Mouse (Mus musculus): ENCODE measurements around the gene Bfsp2. TPM values are rescaled to one million over a fixed set of nuclear protein-coding genes. Genes with fewer than 3 reads are reported as not detected.
"Not testable (repeated sequence)": the region's sequence is repeated elsewhere in the genome, so short reads cannot be mapped to it uniquely, and the experiment has no call there.

Gene Bfsp2
- polyA plus RNA-seq, 1 experiment from 2014 or later, result 1.2 TPM

DNA sequence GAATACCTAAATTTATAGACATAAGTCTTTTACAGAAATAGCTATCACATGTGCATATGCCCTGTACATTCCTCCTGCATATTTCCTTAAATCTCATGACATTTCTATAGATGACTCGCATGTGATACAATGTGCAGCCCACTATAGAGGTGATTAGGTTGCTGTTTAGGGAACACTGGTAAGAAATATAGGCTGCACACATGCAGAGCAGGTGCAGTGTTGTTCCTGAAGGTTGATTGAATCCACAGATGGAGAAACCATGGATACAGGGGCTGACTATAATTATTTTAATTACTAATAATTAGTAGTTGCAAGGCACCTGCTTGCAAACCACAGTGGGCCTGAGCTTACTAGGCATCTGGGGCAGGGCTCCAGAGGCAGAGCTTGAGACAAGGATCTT lies 48.5 kb downstream of the Bfsp2 start:
- H3K9me3 ChIP-seq, result no peaks in the 10 kb centered on the region
- no peaks in the 10 kb centered on the region for H3K36me3 ChIP-seq
- 66% methylated on average over 1 of the region's 1 CpGs for WGBS
- peaks cover 17% of the 10 kb centered on the region for H3K4me1 ChIP-seq (replicated peaks)
- H3K9ac ChIP-seq (replicated peaks), result no peak overlapping the region
- no peak for ATAC-seq (ENCODE audit: insufficient number of reproducible peaks, insufficient read depth, low FRiP score, low TSS enrichment, low read depth)
- 0 out of 2 replicates have a peak overlapping the region, but pooled peaks have one; percentile 29 for H3K27ac ChIP-seq
- H3K27me3 ChIP-seq, result no peaks in the 10 kb centered on the region
- H3K4me2 ChIP-seq, result no peak overlapping the region
- no peak overlapping the region for H3K4me3 ChIP-seq (replicated peaks)

DNA sequence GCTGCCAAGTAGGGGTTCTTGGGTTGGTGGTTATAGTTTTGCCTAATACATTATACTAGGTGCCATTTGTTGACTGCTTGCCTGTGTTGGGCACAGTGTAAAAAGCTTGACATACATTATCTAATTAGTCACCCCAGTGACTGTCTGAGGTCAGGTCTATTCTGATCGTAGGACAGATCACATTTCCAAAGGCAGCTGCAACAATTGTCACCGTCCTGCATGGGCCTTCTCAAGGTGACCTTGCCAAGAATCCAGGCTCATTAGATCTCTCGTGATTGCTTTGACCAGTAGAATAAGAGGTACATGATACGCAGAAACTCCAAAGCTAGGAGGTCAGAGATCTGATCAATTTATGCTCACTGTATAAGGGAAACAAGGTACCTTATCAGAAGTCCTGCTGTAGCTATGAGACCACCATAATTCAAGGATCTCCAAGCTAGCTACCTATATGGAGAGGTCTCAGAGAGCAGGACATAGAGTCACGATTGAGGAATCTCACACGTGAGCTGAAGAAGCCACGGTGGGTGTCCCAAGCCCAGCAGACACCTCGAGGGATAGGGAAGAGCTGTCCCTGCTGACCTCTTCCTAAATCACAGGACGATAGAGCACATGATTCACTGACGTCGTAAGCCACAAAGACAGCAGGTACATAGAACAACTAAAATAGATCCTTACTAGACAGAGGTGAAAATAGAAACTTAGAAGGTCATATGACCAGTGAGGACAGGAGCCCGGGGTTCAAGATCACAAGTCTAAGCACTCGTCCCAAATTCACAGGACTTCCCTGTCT lies 49.6 kb downstream of the Bfsp2 start:
- Histone ChIP-seq H3K36me3 (no peaks in the 10 kb centered on the region), H3K9ac (replicated peaks) (no peak overlapping the region), H3K4me1 (replicated peaks) (peaks cover 17% of the 10 kb centered on the region), H3K4me2 (no peak overlapping the region), H3K27me3 (no peaks in the 10 kb centered on the region), H3K4me3 (replicated peaks) (no peak overlapping the region), H3K9me3 (no peaks in the 10 kb centered on the region), H3K27ac (no peak overlapping the region)
- no peak for ATAC-seq (ENCODE audit: insufficient number of reproducible peaks, insufficient read depth, low FRiP score, low TSS enrichment, low read depth)
- 81% methylated on average over 13 of the region's 13 CpGs for WGBS

DNA sequence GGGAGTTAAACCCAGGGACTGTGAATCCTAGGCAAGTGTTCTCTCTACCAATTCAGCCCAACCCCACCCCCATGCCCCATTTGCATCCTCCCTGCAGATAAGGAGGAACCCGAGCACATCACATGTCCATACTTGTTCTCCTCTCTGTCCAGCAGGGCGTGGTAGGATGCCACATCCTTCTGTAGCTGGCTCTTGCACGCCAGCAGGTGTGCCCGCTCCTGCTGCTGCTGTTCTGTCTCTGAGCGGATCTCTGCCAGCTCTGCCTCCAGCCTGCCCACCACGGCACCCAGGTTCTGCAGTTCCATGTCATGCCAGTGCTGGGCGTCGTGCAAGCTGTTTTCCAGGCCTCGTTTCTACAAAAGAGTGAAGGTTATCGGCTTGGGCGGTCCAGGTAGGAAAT lies 53.8 kb downstream of the Bfsp2 start:
- Histone ChIP-seq H3K4me3 (replicated peaks) (no peak overlapping the region), H3K4me2 (no peak overlapping the region), H3K27me3 (peaks cover 9% of the 10 kb centered on the region; the same call in 1 of the 2 replicates), H3K36me3 (no peaks in the 10 kb centered on the region), H3K9ac (replicated peaks) (no peak overlapping the region), H3K4me1 (replicated peaks) (peaks cover 11% of the 10 kb centered on the region; the same call in 1 of the 2 replicates), H3K9me3 (no peaks in the 10 kb centered on the region), H3K27ac (no peak overlapping the region)
- no peak for ATAC-seq (ENCODE audit: insufficient number of reproducible peaks, insufficient read depth, low FRiP score, low TSS enrichment, low read depth)
- WGBS, result 79% methylated on average over 11 of the region's 11 CpGs

DNA sequence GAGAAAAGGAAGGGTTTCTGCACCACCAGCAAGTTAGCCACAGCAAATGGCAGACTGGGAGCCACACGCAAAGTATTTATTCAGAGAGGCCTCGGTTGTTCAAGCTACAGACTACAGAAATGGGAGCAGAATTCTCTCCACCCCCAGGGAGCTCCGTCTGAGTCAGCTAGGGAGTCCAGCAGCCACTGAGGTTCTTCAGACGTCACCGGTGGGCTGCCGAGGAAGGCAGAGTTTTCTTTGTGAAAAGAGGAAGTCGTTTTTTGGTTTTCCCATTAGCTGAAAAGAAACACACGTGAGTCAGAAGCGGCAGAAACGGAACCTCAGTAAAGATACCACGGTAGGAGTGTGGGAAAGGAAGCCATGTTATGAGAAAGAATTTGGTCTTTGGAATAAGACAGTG lies 55.4 kb downstream of the Bfsp2 start:
- 67% methylated on average over 11 of the region's 11 CpGs for WGBS
- no peak for ATAC-seq (ENCODE audit: insufficient number of reproducible peaks, insufficient read depth, low FRiP score, low TSS enrichment, low read depth)
- no peak overlapping the region for H3K4me3 ChIP-seq (replicated peaks)

DNA sequence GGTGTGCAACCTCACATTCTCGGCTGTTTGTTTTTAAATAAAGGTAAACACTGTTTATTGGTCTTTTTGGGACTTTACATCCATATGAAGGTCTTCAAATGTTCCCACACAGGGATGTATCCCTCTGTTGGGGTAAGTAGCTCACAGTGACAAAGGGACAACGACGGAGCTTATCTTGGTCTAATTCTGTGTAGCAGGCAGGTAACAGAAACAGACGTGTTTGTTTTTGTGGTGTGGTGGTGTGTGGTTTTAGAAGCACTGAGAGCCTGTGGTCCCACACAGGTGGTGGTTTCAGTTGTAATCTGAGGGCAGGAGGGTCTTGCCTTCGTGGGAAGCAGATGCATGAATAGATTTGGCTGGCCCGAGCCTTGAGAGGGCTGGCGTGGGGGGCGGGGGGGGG lies 56.3 kb downstream of the Bfsp2 start:
- no peak for ATAC-seq (ENCODE audit: insufficient number of reproducible peaks, insufficient read depth, low FRiP score, low TSS enrichment, low read depth)
- Histone ChIP-seq H3K9ac (replicated peaks) (no peak overlapping the region), H3K27ac (no peak overlapping the region), H3K36me3 (no peaks in the 10 kb centered on the region), H3K4me2 (no peak overlapping the region), H3K9me3 (no peaks in the 10 kb centered on the region), H3K4me3 (replicated peaks) (no peak overlapping the region), H3K4me1 (replicated peaks) (peaks cover 11% of the 10 kb centered on the region; the same call in 1 of the 2 replicates), H3K27me3 (peaks cover 9% of the 10 kb centered on the region; the same call in 1 of the 2 replicates)
- WGBS, result 72% methylated on average over 8 of the region's 8 CpGs

More for the DNA sequence above, 55.4 kb downstream of the Bfsp2 start:
- Histone ChIP-seq H3K27ac (no peak overlapping the region), H3K27me3 (peaks cover 9% of the 10 kb centered on the region; the same call in 1 of the 2 replicates), H3K4me2 (no peak overlapping the region), H3K9ac (replicated peaks) (no peak overlapping the region), H3K9me3 (no peaks in the 10 kb centered on the region), H3K36me3 (no peaks in the 10 kb centered on the region), H3K4me1 (replicated peaks) (peaks cover 11% of the 10 kb centered on the region; the same call in 1 of the 2 replicates)

DNA sequence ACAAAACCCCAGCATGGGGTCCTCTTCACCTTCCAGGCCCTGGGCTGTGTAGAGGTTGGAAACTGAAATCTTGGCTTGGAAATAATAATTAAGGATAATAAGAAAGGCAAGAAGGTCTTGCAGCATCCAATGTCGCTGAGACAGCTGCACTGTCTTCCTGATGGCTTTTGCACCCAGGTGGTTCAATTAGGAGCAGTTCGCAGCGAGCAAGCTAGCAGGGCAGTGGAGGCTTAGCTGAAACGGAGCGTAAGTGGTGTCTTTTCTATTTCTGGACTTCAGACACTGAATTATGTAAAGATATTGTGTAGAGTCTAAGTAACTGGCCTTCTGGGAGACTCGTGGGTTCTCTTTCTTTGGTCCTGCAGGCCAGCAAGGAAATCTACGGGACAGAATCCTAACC lies 56.8 kb downstream of the Bfsp2 start:
- no peak overlapping the region for H3K9ac ChIP-seq (replicated peaks)

DNA sequence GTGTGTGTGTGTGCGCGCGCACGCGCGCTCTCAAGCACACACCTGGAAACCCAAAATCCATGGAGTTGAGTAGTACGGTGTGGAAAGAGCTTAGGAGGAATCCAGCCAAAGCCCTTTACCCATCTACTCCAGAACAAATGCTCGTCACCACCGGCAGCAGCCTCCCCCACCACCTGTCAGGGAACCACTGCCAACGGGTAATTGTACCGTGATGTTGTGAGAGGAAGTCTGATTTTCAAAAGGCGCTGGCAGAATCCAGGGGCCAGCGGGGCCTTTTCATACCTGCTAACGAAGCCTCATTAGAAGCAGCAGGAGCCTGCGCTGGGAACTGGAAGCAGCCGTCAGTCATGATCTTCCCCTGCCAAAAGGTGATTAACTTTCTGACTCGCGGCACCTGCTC lies 57.4 kb downstream of the Bfsp2 start:
- Histone ChIP-seq H3K4me3 (replicated peaks) (no peak overlapping the region), H3K4me1 (replicated peaks) (peaks cover 11% of the 10 kb centered on the region; the same call in 1 of the 2 replicates), H3K27ac (no peak overlapping the region), H3K4me2 (no peak overlapping the region), H3K9me3 (no peaks in the 10 kb centered on the region), H3K9ac (replicated peaks) (no peak overlapping the region), H3K27me3 (peaks cover 9% of the 10 kb centered on the region; the same call in 1 of the 2 replicates), H3K36me3 (no peaks in the 10 kb centered on the region)
- no peak for ATAC-seq (ENCODE audit: insufficient number of reproducible peaks, insufficient read depth, low FRiP score, low TSS enrichment, low read depth)
- WGBS, result 52% methylated on average over 18 of the region's 18 CpGs

More for the DNA sequence above, 56.8 kb downstream of the Bfsp2 start:
- no peak for ATAC-seq (ENCODE audit: insufficient number of reproducible peaks, insufficient read depth, low FRiP score, low TSS enrichment, low read depth)
- H3K36me3 ChIP-seq, result no peaks in the 10 kb centered on the region
- no peak overlapping the region for H3K4me2 ChIP-seq
- no peaks in the 10 kb centered on the region for H3K9me3 ChIP-seq
- peaks cover 9% of the 10 kb centered on the region; the same call in 1 of the 2 replicates for H3K27me3 ChIP-seq
- no peak overlapping the region for H3K27ac ChIP-seq
- WGBS, result 79% methylated on average over 7 of the region's 7 CpGs
- peaks cover 11% of the 10 kb centered on the region; the same call in 1 of the 2 replicates for H3K4me1 ChIP-seq (replicated peaks)
- H3K4me3 ChIP-seq (replicated peaks), result no peak overlapping the region

DNA sequence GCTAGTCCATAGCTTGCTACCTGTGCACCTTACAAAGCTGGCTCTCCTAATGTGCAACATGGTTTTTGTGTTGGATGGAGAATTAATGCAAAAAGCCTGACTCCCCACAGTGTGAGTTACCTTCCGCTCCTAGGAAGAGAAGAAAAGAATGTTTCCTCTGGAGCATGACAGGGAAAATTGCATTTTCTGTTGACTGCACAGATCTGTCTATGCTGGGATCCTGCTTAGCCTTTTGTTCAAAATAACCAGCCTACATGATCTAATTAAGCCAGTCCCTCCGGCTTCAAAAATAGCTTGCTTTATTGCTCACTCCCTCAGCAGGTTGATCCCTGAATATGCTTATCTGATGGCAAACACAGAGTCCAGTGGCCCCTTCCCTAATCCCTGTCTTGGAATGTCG lies 59.4 kb downstream of the Bfsp2 start:
- no peak overlapping the region for H3K4me3 ChIP-seq (replicated peaks)
- no peaks in the 10 kb centered on the region for H3K9me3 ChIP-seq
- H3K36me3 ChIP-seq, result no peaks in the 10 kb centered on the region
- H3K27me3 ChIP-seq, result peaks cover 9% of the 10 kb centered on the region; the same call in 1 of the 2 replicates
- H3K27ac ChIP-seq, result no peak overlapping the region
- H3K9ac ChIP-seq (replicated peaks), result no peak overlapping the region
- 72% methylated on average over 3 of the region's 3 CpGs for WGBS
- no peak overlapping the region for H3K4me2 ChIP-seq
- peaks cover 11% of the 10 kb centered on the region; the same call in 1 of the 2 replicates for H3K4me1 ChIP-seq (replicated peaks)
- no peak for ATAC-seq (ENCODE audit: insufficient number of reproducible peaks, insufficient read depth, low FRiP score, low TSS enrichment, low read depth)

DNA sequence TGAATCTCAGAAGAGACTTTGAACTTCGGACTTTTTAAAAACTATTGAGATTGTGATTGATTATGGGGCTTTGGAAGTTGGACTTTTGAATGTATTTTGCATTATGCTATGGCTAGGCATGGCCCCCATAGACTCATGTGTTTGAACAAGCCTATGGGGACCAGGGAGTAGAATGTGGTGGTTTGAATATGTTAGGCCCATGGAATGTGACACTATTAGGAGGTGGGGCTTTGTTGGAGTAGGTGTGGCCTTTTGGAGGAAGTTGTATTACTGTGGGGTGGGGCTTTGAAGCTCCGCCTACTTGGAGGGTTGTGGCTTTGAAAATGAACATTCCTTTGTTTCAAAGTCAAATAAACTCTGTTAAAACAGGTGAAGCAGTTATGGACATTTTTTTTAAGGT lies 61.4 kb downstream of the Bfsp2 start:
- Histone ChIP-seq H3K9me3 (no peaks in the 10 kb centered on the region), H3K36me3 (no peaks in the 10 kb centered on the region), H3K4me2 (no peak overlapping the region), H3K4me3 (replicated peaks) (no peak overlapping the region), H3K27ac (no peak overlapping the region), H3K9ac (replicated peaks) (no peak overlapping the region), H3K27me3 (peaks cover 9% of the 10 kb centered on the region; the same call in 1 of the 2 replicates), H3K4me1 (replicated peaks) (peaks cover 18% of the 10 kb centered on the region; the same call in 1 of the 2 replicates)
- WGBS, result 92% methylated on average over 2 of the region's 2 CpGs
- ATAC-seq (ENCODE audit: insufficient number of reproducible peaks, insufficient read depth, low FRiP score, low TSS enrichment, low read depth), result no peak

DNA sequence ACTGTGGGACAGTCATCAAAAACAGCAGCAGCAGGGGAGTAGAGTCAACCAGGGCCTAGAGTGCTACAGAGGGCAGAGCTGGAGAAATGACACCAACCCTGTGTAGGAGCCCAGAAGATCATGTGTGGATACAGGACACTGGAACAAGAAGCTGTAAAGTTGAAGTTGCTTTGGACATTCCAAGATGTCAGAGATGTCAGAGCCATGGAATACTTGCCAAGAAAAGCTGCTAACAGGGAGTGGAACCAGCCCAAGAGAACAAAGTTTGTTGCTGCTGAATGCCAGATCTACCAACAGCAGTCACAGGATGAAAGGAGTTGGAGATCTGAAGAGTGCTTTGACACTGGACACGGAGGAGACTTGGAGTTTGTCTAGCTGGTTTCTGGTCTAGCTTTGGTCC lies 62.0 kb downstream of the Bfsp2 start:
- not testable (repeated sequence) for H3K4me3 ChIP-seq (replicated peaks); H3K27me3 ChIP-seq; ATAC-seq (ENCODE audit: insufficient number of reproducible peaks, insufficient read depth, low FRiP score, low TSS enrichment, low read depth); H3K4me2 ChIP-seq; H3K36me3 ChIP-seq; H3K9ac ChIP-seq (replicated peaks); H3K9me3 ChIP-seq; H3K27ac ChIP-seq
- H3K4me1 ChIP-seq (replicated peaks), result peaks cover 22% of the 10 kb centered on the region
- 93% methylated on average over 1 of the region's 1 CpGs for WGBS

DNA sequence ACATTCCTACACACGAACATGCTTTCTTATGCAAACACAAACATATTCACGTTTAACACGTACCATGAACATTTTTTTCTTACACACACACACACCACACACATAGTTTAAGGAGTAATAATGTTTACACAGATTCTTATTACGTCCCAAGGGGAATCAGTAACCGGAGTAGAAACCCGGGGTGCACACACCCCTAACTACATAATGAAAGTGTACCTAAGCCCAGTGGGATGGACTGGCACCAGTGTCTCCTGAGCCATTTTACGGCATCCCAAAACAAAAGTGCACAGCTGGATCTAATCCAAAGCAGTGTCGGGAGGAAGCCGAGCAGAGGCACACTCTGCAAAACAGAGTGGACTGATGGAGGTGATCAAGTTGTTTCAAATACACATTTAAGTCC lies 66.8 kb downstream of the Bfsp2 start:
- Histone ChIP-seq H3K4me1 (replicated peaks) (peaks cover 33% of the 10 kb centered on the region), H3K4me2 (no peak overlapping the region), H3K27ac (no peak overlapping the region), H3K36me3 (no peaks in the 10 kb centered on the region), H3K9me3 (no peaks in the 10 kb centered on the region), H3K4me3 (replicated peaks) (no peak overlapping the region), H3K27me3 (no peaks in the 10 kb centered on the region; the same call in 1 of the 2 replicates), H3K9ac (replicated peaks) (no peak overlapping the region)
- WGBS, result 32% methylated on average over 9 of the region's 9 CpGs
- no peak for ATAC-seq (ENCODE audit: insufficient number of reproducible peaks, insufficient read depth, low FRiP score, low TSS enrichment, low read depth)

Data from limb, embryonic 12.5 days (tissue).